Mouse (Mus musculus) myocyte (in vitro differentiated cells): ENCODE measurements around the gene Ddc. TPM values are rescaled to one million over a fixed set of nuclear protein-coding genes. Genes with fewer than 3 reads are reported as not detected.

ENCODE experiments used
- H3K27me3 ChIP-seq: one replicate; pipeline ENCODE4 v1.6.1; 2011; ENCODE audit not compliant: control insufficient read depth, insufficient read depth, insufficient read length
- H3K36me3 ChIP-seq: one replicate; pipeline ENCODE4 v1.6.1; 2011; ENCODE audit not compliant: control insufficient read depth, insufficient read depth
- H3K4me2 ChIP-seq: one replicate; pipeline ENCODE4 v1.6.1; 2011; ENCODE audit warnings: low read depth, control low read depth
- H3K4me3 ChIP-seq: one replicate; pipeline ENCODE4 v1.5.1; 2011; ENCODE audit warnings: mild to moderate bottlenecking, control low read depth, moderate library complexity
- H3K79me2 ChIP-seq: one replicate; pipeline ENCODE4 v1.6.1; 2011; ENCODE audit not compliant: control insufficient read depth, insufficient read depth
- H3ac ChIP-seq: one replicate; pipeline ENCODE4 v1.6.1; 2011; ENCODE audit not compliant: control insufficient read depth, insufficient read length
- CEBPB ChIP-seq: IDR thresholded peaks from 2 replicates; pipeline ENCODE4 v1.6.1; 2011; ENCODE audit warnings: mild to moderate bottlenecking, moderate library complexity; ENCODE audit not compliant: poor library complexity, insufficient read depth, severe bottlenecking
- E2F4 ChIP-seq: IDR thresholded peaks from one replicate; pipeline ENCODE4 v1.6.1; 2011; ENCODE audit warnings: mild to moderate bottlenecking, control low read depth, moderate library complexity; ENCODE audit not compliant: insufficient read depth
- MAX ChIP-seq: IDR thresholded peaks from one replicate; pipeline ENCODE4 v1.6.1; 2011; ENCODE audit warnings: low read depth, mild to moderate bottlenecking, control low read depth
- MYOD1 ChIP-seq, 3 experiments: IDR thresholded peaks; one replicate each; pipeline ENCODE4 v1.6.1; 2011; ENCODE audit warnings: control low read depth in 2 of 3, low read depth in 2 of 3, mild to moderate bottlenecking in 2 of 3, moderate library complexity in 1 of 3; ENCODE audit not compliant: insufficient read length in 2 of 3, control insufficient read depth in 1 of 3
- MYOG ChIP-seq, 3 experiments: IDR thresholded peaks; one replicate each; pipeline ENCODE4 v1.6.1; 2011; ENCODE audit warnings: control low read depth in 2 of 3, low read depth in 2 of 3, mild to moderate bottlenecking in 2 of 3; ENCODE audit not compliant: insufficient read length in 2 of 3, control insufficient read depth in 1 of 3, insufficient read depth in 1 of 3
- POLR2A ChIP-seq: IDR thresholded peaks from one replicate; pipeline ENCODE4 v1.6.1; 2011; ENCODE audit warnings: low read depth, mild to moderate bottlenecking, control low read depth, moderate library complexity; ENCODE audit not compliant: insufficient read length
- POLR2AphosphoS2 ChIP-seq: IDR thresholded peaks from one replicate; pipeline ENCODE4 v1.6.1; 2011; ENCODE audit warnings: low read depth, control low read depth; ENCODE audit not compliant: insufficient read length
- REST ChIP-seq: IDR thresholded peaks from one replicate; pipeline ENCODE4 v1.6.1; 2011; ENCODE audit warnings: mild to moderate bottlenecking, control low read depth, moderate library complexity; ENCODE audit not compliant: insufficient read depth, insufficient read length
- SRF ChIP-seq: IDR thresholded peaks from one replicate; pipeline ENCODE4 v1.6.1; 2011; ENCODE audit warnings: low read depth; ENCODE audit not compliant: control insufficient read depth, insufficient read length
- TCF12 ChIP-seq: IDR thresholded peaks from one replicate; pipeline ENCODE4 v1.6.1; 2011; ENCODE audit warnings: mild to moderate bottlenecking, control low read depth; ENCODE audit not compliant: poor library complexity, insufficient read depth, severe bottlenecking
- TCF3 ChIP-seq: IDR thresholded peaks from one replicate; pipeline ENCODE4 v1.6.1; 2011; ENCODE audit warnings: low read depth, control low read depth; ENCODE audit not compliant: insufficient read length
- USF1 ChIP-seq: IDR thresholded peaks from one replicate; pipeline ENCODE4 v1.6.1; 2011; ENCODE audit warnings: low read depth, mild to moderate bottlenecking, control low read depth, moderate library complexity
- polyA plus RNA-seq: library from polyadenylated mRNA; unstranded; fragments of >200 nt; fragmentation: generic; extraction: Trizol; gene quantifications from one replicate; pipeline ENCODE4 v1.2.1, GENCODE M21; 2012; ENCODE audit warnings: missing spikeins

The Ddc gene
- 7.5 TPM for polyA plus RNA-seq

GRCm38 (mm10) chr11:11897645-11898357, at the start of gene Ddc:
Gene Ddc (minus strand): TSS chr11:11898144.
- TF ChIP-seq TCF12 = no peak
- no peak for TF ChIP-seq E2F4
- no peak for TF ChIP-seq MAX
- no peak for TF ChIP-seq TCF3
- TF ChIP-seq CEBPB = no peak
- no peak for TF ChIP-seq MYOG (IDR thresholded peaks at IDR 0.05; ENCODE audit: control insufficient read depth in 1 of 3, insufficient read depth in 1 of 3, insufficient read length in 2 of 3, low read depth in 2 of 3)
- TF ChIP-seq POLR2AphosphoS2 = no peak
- TF ChIP-seq USF1 = no peak
- no peak for TF ChIP-seq REST
- no peak for TF ChIP-seq MYOD1 (IDR thresholded peaks at IDR 0.05; ENCODE audit: control insufficient read depth in 1 of 3, insufficient read length in 2 of 3, low read depth in 2 of 3)
- no peak for TF ChIP-seq POLR2A
- TF ChIP-seq SRF = no peak
- Histone ChIP-seq H3K36me3 (no peaks in the 10 kb centered on the region), H3K4me3 (no peak within 1 kb of the TSS), H3ac (no peak within 1 kb of the TSS), H3K27me3 (no peaks in the 10 kb centered on the region), H3K79me2 (no peaks in the 10 kb centered on the region), H3K4me2 (no peak within 1 kb of the TSS)

- H3K27me3 ChIP-seq = no peaks in the 10 kb centered on the region
- H3K79me2 ChIP-seq = no peaks in the 10 kb centered on the region
- H3K36me3 ChIP-seq = no peaks in the 10 kb centered on the region
- no peak overlapping the region for H3K4me3 ChIP-seq
- H3K4me2 ChIP-seq = no peak overlapping the region
- TF ChIP-seq SRF (no peak), REST (no peak), POLR2AphosphoS2 (no peak), TCF3 (no peak), MYOG (IDR thresholded peaks at IDR 0.05; ENCODE audit: control insufficient read depth in 1 of 3, insufficient read depth in 1 of 3, insufficient read length in 2 of 3, low read depth in 2 of 3) (no peak), E2F4 (no peak), MYOD1 (IDR thresholded peaks at IDR 0.05; ENCODE audit: control insufficient read depth in 1 of 3, insufficient read length in 2 of 3, low read depth in 2 of 3) (no peak), CEBPB (no peak), USF1 (no peak), TCF12 (no peak), MAX (no peak), POLR2A (no peak)
- no peak overlapping the region for H3ac ChIP-seq
These were observed 47.8 kb upstream of the Ddc start for GRCm38 (mm10) chr11:11945766-11946165.

DNA sequence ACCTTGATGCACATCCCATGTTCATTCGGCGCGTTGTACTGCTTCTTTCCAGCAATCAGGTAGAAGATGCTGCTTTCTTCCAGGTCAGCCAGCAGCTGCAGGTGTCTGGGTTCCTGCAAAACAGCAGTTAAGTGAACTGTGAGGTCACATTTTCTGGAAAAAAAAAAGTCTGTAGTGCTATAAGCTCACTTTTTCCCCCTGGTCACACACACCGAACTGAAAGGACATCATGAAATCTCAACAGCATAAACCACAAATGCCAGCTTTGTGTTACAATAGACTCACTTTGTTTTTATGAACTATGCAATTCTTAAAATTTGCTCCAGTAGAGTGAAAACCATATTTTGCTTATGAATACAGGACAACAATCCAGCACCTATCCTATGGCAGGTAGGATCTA, 46.9 kb upstream of the Ddc start:
- no peak for TF ChIP-seq SRF
- no peak for TF ChIP-seq CEBPB
- no peak for TF ChIP-seq MYOD1 (IDR thresholded peaks at IDR 0.05; ENCODE audit: control insufficient read depth in 1 of 3, insufficient read length in 2 of 3, low read depth in 2 of 3)
- TF ChIP-seq POLR2AphosphoS2 = no peak
- no peak for TF ChIP-seq TCF12
- no peak for TF ChIP-seq TCF3
- TF ChIP-seq MYOG (IDR thresholded peaks at IDR 0.05; ENCODE audit: control insufficient read depth in 1 of 3, insufficient read depth in 1 of 3, insufficient read length in 2 of 3, low read depth in 2 of 3) = no peak
- Histone ChIP-seq H3K4me2 (no peak overlapping the region), H3K79me2 (no peaks in the 10 kb centered on the region), H3ac (no peak overlapping the region), H3K36me3 (no peaks in the 10 kb centered on the region), H3K4me3 (no peak overlapping the region), H3K27me3 (no peaks in the 10 kb centered on the region)

DNA sequence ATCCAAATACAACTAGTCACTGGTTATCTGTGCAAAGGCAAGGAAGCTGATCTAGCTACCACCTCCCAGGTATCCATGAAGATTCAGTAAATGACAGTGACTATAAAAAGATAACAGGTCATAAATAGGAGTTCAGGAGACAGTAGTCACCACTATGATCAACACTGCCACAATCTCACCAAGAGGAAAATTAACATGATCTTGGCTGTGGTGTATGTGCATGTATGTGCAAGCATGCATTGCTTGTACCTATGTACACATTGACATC, 46.1 kb upstream of the Ddc start:
- no peak overlapping the region for H3K4me2 ChIP-seq
- TF ChIP-seq TCF3 (no peak), MYOG (IDR thresholded peaks at IDR 0.05; ENCODE audit: control insufficient read depth in 1 of 3, insufficient read depth in 1 of 3, insufficient read length in 2 of 3, low read depth in 2 of 3) (no peak), POLR2AphosphoS2 (no peak), SRF (no peak), POLR2A (no peak), REST (no peak), CEBPB (no peak), E2F4 (no peak), MYOD1 (IDR thresholded peaks at IDR 0.05; ENCODE audit: control insufficient read depth in 1 of 3, insufficient read length in 2 of 3, low read depth in 2 of 3) (no peak), USF1 (no peak), MAX (no peak), TCF12 (no peak)
- no peaks in the 10 kb centered on the region for H3K27me3 ChIP-seq
- no peak overlapping the region for H3ac ChIP-seq
- H3K36me3 ChIP-seq = no peaks in the 10 kb centered on the region
- H3K79me2 ChIP-seq = no peaks in the 10 kb centered on the region
- H3K4me3 ChIP-seq = no peak overlapping the region
